Mouse (Mus musculus) heart, postnatal 0 days (tissue): ENCODE results near the gene Troap. TPM values are rescaled to one million over a fixed set of nuclear protein-coding genes. Genes with fewer than 3 reads are reported as not detected.
A peak's percentile ranks its signal among the peaks of the same experiment; 100 is the strongest.

ENCODE experiments used
- ATAC-seq: fragments of 200-750 bp; cut with Nextera tagmentation; 2 replicates; pipeline ENCODE4 v1.8.0; 2017; ENCODE audit warnings: low read depth, moderate number of reproducible peaks, moderate library complexity; ENCODE audit not compliant: insufficient read depth
- DNase-seq: peaks from one replicate; pipeline ENCODE4 v3.0.0-alpha.2; 2016; ENCODE audit warnings: low spot score
- H3K27ac ChIP-seq: fragments of 300-500 bp; sonication (generic); 2 replicates; pipeline ENCODE4 v1.5.1; 2014; ENCODE audit warnings: low read depth, mild to moderate bottlenecking
- H3K27me3 ChIP-seq: fragments of 300-500 bp; sonication (generic); 2 replicates; pipeline ENCODE4 v1.6.1; 2014; ENCODE audit warnings: low read length, mixed read lengths; ENCODE audit not compliant: control insufficient read depth, insufficient read depth
- H3K36me3 ChIP-seq: fragments of 300-500 bp; sonication (generic); replicated peaks from 2 replicates; pipeline ENCODE4 v1.6.1; 2014; ENCODE audit warnings: low read length, mixed read lengths; ENCODE audit not compliant: control insufficient read depth, insufficient read depth
- H3K4me1 ChIP-seq: fragments of 300-500 bp; sonication (generic); 2 replicates; pipeline ENCODE4 v1.6.1; 2014; ENCODE audit warnings: antibody characterized with exemption; ENCODE audit not compliant: control insufficient read depth, insufficient read depth
- H3K4me2 ChIP-seq: fragments of 300-500 bp; sonication (generic); 2 replicates; pipeline ENCODE4 v1.6.1; 2014; ENCODE audit warnings: low read depth, mild to moderate bottlenecking, low read length, moderate library complexity
- H3K4me3 ChIP-seq: fragments of 300-500 bp; sonication (generic); 2 replicates; pipeline ENCODE4 v1.5.1; 2014; ENCODE audit warnings: low read depth, low read length
- H3K9ac ChIP-seq: fragments of 300-500 bp; sonication (generic); replicated peaks from 2 replicates; pipeline ENCODE4 v1.6.1; 2014; ENCODE audit warnings: low read depth, low read length, mixed read lengths
- H3K9me3 ChIP-seq: fragments of 300-500 bp; sonication (generic); replicated peaks from 2 replicates; pipeline ENCODE4 v1.6.1; 2016; ENCODE audit warnings: low read length; ENCODE audit not compliant: control insufficient read depth
- CTCF ChIP-seq: IDR thresholded peaks from 2 replicates; pipeline ENCODE4 v1.5.1; 2016; ENCODE audit warnings: antibody characterized with exemption, control low read depth, low read depth
- EP300 ChIP-seq: IDR thresholded peaks from 2 replicates; pipeline ENCODE4 v1.6.1; 2016; ENCODE audit warnings: antibody characterized with exemption, low read depth
- WGBS: fragments of 180-500 bp; shearing (Covaris S2); extraction: QIAGEN DNeasy Blood & Tissue Kit; methylation state at CpG from one replicate; pipeline ENCODE4 v1.1.7; 2014; 5-methylcytosine and 5-hydroxymethylcytosine counted together
- microRNA-seq: library from miRNA; unstranded; fragments of <30 nt; microRNA quantifications from one replicate; pipeline ENCODE4, GENCODE M21; 2016
- polyA plus RNA-seq: library from polyadenylated mRNA; unstranded; fragments of >200 nt; fragmentation: Nextera tagmentation; extraction: Ambion mirVana; gene quantifications from 2 replicates; pipeline ENCODE4 v1.2.1, GENCODE M21; 2015
- total RNA-seq: library from RNA; depleted of rRNA; stranded (reverse); fragments of >200 nt; gene quantifications from 2 replicates; pipeline ENCODE4 v1.2.3, GENCODE M21; 2014; ENCODE audit warnings: low replicate concordance; rRNA removed

Troap gene
- total and polyA plus RNA-seq, 2 experiments from 2014 or later: 7.0 to 19.1 TPM

- Histone ChIP-seq H3K4me1 (peaks cover 27% of the 10 kb centered on the region; the same call in 1 of the 2 replicates), H3K27ac (peak overlapping the region; percentile 94), H3K4me3 (peak overlapping the region; percentile 97), H3K36me3 (0 out of 2 replicates have a peak, but pooled peaks cover 6% of the 10 kb centered on the region), H3K27me3 (no peaks in the 10 kb centered on the region), H3K9ac (peak overlapping the region; percentile 96), H3K9me3 (no peaks in the 10 kb centered on the region), H3K4me2 (peak overlapping the region; percentile 88)
- no peak for DNase-seq
- under 1% methylated on average over 30 of the region's 35 CpGs for WGBS
- peak; percentile 19 for ATAC-seq
- TF ChIP-seq EP300 (no peak), CTCF (no peak)
These were observed 52.5 kb downstream of the Troap start for GRCm38 (mm10) chr15:99126816-99127365.

DNA sequence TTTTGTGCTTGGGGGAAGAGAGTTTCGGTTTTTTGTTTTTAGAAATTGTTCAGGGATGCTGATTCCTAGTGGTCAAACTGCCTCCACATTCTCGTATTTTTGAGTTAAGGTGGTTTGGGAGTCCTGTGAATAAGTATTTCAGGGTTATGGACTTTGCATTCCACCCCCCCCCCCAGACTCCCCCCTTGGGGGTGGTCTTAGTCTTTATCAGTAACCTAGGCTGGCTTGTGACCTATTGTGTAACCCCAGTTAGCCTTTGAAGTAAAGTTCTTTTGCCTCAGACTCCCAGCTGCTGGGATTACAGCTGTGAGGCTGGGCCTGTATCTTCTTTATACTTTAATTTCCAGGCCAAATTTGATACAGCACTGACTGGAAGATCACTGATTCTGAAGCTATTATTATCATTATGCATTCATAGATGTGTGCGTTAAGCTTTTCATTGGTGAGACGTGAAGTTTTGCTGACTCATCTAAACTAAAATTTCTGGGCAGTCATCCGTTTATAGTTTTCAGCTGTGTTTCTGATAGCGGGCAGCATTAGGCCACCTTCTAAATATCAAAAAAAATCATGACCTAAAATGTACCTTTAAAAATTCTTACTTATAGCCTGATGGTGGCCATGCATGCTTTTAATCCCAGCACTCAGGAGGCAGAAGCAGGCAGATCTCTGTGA is 53.6 kb downstream of the Troap start:
- Histone ChIP-seq H3K4me2 (peak overlapping the region; percentile 88), H3K36me3 (0 out of 2 replicates have a peak, but pooled peaks cover 6% of the 10 kb centered on the region), H3K4me3 (peak overlapping the region; percentile 97), H3K4me1 (peaks cover 27% of the 10 kb centered on the region; the same call in 1 of the 2 replicates), H3K9me3 (no peaks in the 10 kb centered on the region), H3K27ac (no peak overlapping the region), H3K9ac (peak overlapping the region; percentile 96; the same call in 1 of the 2 replicates), H3K27me3 (no peaks in the 10 kb centered on the region)
- 67% methylated on average over 6 of the region's 6 CpGs for WGBS
- ATAC-seq (no peak), DNase-seq (no peak)
- no peak for TF ChIP-seq EP300
- no peak for TF ChIP-seq CTCF

DNA sequence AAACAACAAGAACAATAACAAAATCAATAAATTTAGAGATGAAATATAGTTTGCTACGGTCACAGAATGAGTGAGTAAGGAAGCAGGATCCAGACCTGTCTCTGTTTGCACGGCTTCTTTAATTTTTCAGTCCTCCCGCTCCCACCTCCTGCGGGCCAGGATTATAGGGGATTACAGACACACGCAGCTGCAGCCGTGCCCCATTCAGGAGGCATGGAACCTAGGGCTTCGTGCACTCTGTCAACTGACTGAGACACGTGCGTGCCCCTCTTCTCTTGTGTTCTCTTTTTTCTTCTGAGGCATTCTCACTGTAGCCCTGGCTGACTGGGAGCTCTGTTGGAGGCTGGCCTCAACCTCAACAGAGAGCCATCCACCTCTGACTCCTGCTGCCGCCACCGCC is 55.1 kb downstream of the Troap start:
- H3K36me3 ChIP-seq: 0 out of 2 replicates have a peak, but pooled peaks cover 9% of the 10 kb centered on the region
- peaks cover 27% of the 10 kb centered on the region; the same call in 1 of the 2 replicates for H3K4me1 ChIP-seq
- H3K9me3 ChIP-seq: no peaks in the 10 kb centered on the region
- no peak for ATAC-seq
- no peak for TF ChIP-seq EP300
- no peak for TF ChIP-seq CTCF
- H3K4me2 ChIP-seq: no peak overlapping the region
- DNase-seq: no peak
- no peak overlapping the region for H3K9ac ChIP-seq
- WGBS: 77% methylated on average over 11 of the region's 11 CpGs
- no peaks in the 10 kb centered on the region for H3K27me3 ChIP-seq
- no peak overlapping the region for H3K4me3 ChIP-seq
- H3K27ac ChIP-seq: no peak overlapping the region; the same call in 1 of the 2 replicates

GRCm38 (mm10) chr15:99129956-99130910 is 55.9 kb downstream of the Troap start:
- H3K27ac ChIP-seq: peak overlapping the region; percentile 27; the same call in 1 of the 2 replicates
- H3K27me3 ChIP-seq: no peaks in the 10 kb centered on the region
- 0 out of 2 replicates have a peak, but pooled peaks cover 9% of the 10 kb centered on the region for H3K36me3 ChIP-seq
- H3K9me3 ChIP-seq: no peaks in the 10 kb centered on the region
- 0 out of 2 replicates have a peak overlapping the region, but pooled peaks have one; percentile 14 for H3K9ac ChIP-seq
- H3K4me3 ChIP-seq: no peak overlapping the region
- ATAC-seq (no peak), DNase-seq (no peak)
- no peak for TF ChIP-seq EP300
- 53% methylated on average over 22 of the region's 22 CpGs for WGBS
- peaks cover 27% of the 10 kb centered on the region; the same call in 1 of the 2 replicates for H3K4me1 ChIP-seq
- H3K4me2 ChIP-seq: no peak overlapping the region

Small RNAs within 50 kb of the gene (microRNA-seq; reads per million reads assigned to microRNA genes)
- gene Mir6960: 1.6 reads per million

Other genes with a start within 250 kb of the Troap start
- 115 and 134 TPM in 2 replicates for gene Prkag1, start 243.1 kb upstream of the Troap start, total RNA-seq
- gene Prkag1, start 243.1 kb upstream of the Troap start, polyA plus RNA-seq: 113 and 114 TPM in 2 replicates
- 31.6 and 34.4 TPM in 2 replicates for gene Kmt2d, start 203.4 kb upstream of the Troap start, total RNA-seq
- gene Kmt2d, start 203.4 kb upstream of the Troap start, polyA plus RNA-seq: 5.5 and 6.0 TPM in 2 replicates
- 7.5 and 12.6 TPM in 2 replicates for gene Rhebl1, start 180.0 kb upstream of the Troap start, total RNA-seq
- gene Rhebl1, start 180.0 kb upstream of the Troap start, polyA plus RNA-seq: 4.0 and 4.1 TPM in 2 replicates
- 4.4 and 4.8 TPM in 2 replicates for gene Dhh, start 176.0 kb upstream of the Troap start, total RNA-seq
- gene Dhh, start 176.0 kb upstream of the Troap start, polyA plus RNA-seq: 1.7 TPM in 2 replicates
- gene Lmbr1l, start 156.3 kb upstream of the Troap start, total RNA-seq: 25.5 and 28.2 TPM in 2 replicates
- 8.0 and 9.6 TPM in 2 replicates for gene Lmbr1l, start 156.3 kb upstream of the Troap start, polyA plus RNA-seq
- 2,330 and 2,912 TPM in 2 replicates for gene Tuba1b, start 140.0 kb upstream of the Troap start, total RNA-seq
- 608 and 611 TPM in 2 replicates for gene Tuba1b, start 140.0 kb upstream of the Troap start, polyA plus RNA-seq
- 78.3 and 158 TPM in 2 replicates for gene Gm49450, start 121.0 kb upstream of the Troap start, total RNA-seq
- not detected in 2 replicates for gene Gm49450, start 121.0 kb upstream of the Troap start, polyA plus RNA-seq
- gene Tuba1a, start 120.9 kb upstream of the Troap start, total RNA-seq: 1,016 and 1,136 TPM in 2 replicates
- gene Tuba1a, start 120.9 kb upstream of the Troap start, polyA plus RNA-seq: 404 and 408 TPM in 2 replicates
- gene Tuba1c, start 44.7 kb upstream of the Troap start, total RNA-seq: 309 and 399 TPM in 2 replicates
- gene Tuba1c, start 44.7 kb upstream of the Troap start, polyA plus RNA-seq: 73.8 and 97.1 TPM in 2 replicates
- 2.0 TPM in 1 of 2 replicates, not detected in the other for gene Prph, start 19.4 kb upstream of the Troap start, total RNA-seq
- 0.07 and 0.84 TPM in 2 replicates for gene Prph, start 19.4 kb upstream of the Troap start, polyA plus RNA-seq
- not detected in 2 replicates for gene C1ql4, start 13.2 kb downstream of the Troap start, total RNA-seq
- gene C1ql4, start 13.2 kb downstream of the Troap start, polyA plus RNA-seq: 0.20 TPM in 1 of 2 replicates, not detected in the other
- 2.3 TPM in 1 of 2 replicates, not detected in the other for gene Dnajc22, start 18.6 kb downstream of the Troap start, total RNA-seq
- 0.29 and 0.61 TPM in 2 replicates for gene Dnajc22, start 18.6 kb downstream of the Troap start, polyA plus RNA-seq
- 17.6 and 22.5 TPM in 2 replicates for gene Spats2, start 51.3 kb downstream of the Troap start, total RNA-seq
- gene Spats2, start 51.3 kb downstream of the Troap start, polyA plus RNA-seq: 15.0 and 16.1 TPM in 2 replicates
- gene Kcnh3, start 150.3 kb downstream of the Troap start, total RNA-seq: 0.19 and 2.0 TPM in 2 replicates
- 0.07 and 0.08 TPM in 2 replicates for gene Kcnh3, start 150.3 kb downstream of the Troap start, polyA plus RNA-seq
- gene Mcrs1, start 177.4 kb downstream of the Troap start, total RNA-seq: 211 and 235 TPM in 2 replicates
- 128 and 141 TPM in 2 replicates for gene Mcrs1, start 177.4 kb downstream of the Troap start, polyA plus RNA-seq
- gene Prpf40b, start 220.5 kb downstream of the Troap start, total RNA-seq: 25.4 and 26.9 TPM in 2 replicates
- 27.4 and 29.3 TPM in 2 replicates for gene Prpf40b, start 220.5 kb downstream of the Troap start, polyA plus RNA-seq
- not detected in 2 replicates for gene Fam186b, start 221.3 kb downstream of the Troap start, total RNA-seq
- gene Fam186b, start 221.3 kb downstream of the Troap start, polyA plus RNA-seq: 0.07 and 0.22 TPM in 2 replicates